Mouse (Mus musculus): Measurements from ENCODE around the gene Gm10061.
"Not testable (repeated sequence)": the region's sequence is repeated elsewhere in the genome, so short reads cannot be mapped to it uniquely, and the experiment has no call there.

Gene Gm10061

GRCm38 (mm10) chr16:89150786-89151185 lies at the start of gene Gm10061:
Gene Gm10061, plus strand, starts transcription at chr16:89151086.
- DNase-seq, result no peak

- no peak for DNase-seq
Observed at GRCm38 (mm10) chr16:89140551-89140950, 10.3 kb upstream of the Gm10061 start, which contains the start of gene Gm6358. Gene Gm6358, plus strand, starts transcription at chr16:89140851.

- no peak for DNase-seq
Observed at GRCm38 (mm10) chr16:89157652-89158051, 6.8 kb downstream of the Gm10061 start, which contains the start of gene Gm9789. Gene Gm9789, plus strand, starts transcription at chr16:89157952.

GRCm38 (mm10) chr16:89169190-89169589 lies 18.3 kb downstream of the Gm10061 start, which contains the start of gene Gm7735:
Gene Gm7735, plus strand, starts transcription at chr16:89169490.
- DNase-seq, result not testable (repeated sequence)

- no peak for DNase-seq
Observed at GRCm38 (mm10) chr16:89174435-89174834, 23.5 kb downstream of the Gm10061 start, which contains the start of gene 1110057P08Rik. Gene 1110057P08Rik, plus strand, starts transcription at chr16:89174735.

GRCm38 (mm10) chr16:89188621-89189020 lies 37.7 kb downstream of the Gm10061 start:
- DNase-seq, result no peak

Measured in thymus, postnatal 36 days (tissue).